Mouse (Mus musculus) lung, postnatal 10 days (tissue): ENCODE measurements around the gene App.

Source experiments
- DNase-seq: peaks from one replicate; pipeline ENCODE4 v3.0.0; 2021

Gene App

DNA sequence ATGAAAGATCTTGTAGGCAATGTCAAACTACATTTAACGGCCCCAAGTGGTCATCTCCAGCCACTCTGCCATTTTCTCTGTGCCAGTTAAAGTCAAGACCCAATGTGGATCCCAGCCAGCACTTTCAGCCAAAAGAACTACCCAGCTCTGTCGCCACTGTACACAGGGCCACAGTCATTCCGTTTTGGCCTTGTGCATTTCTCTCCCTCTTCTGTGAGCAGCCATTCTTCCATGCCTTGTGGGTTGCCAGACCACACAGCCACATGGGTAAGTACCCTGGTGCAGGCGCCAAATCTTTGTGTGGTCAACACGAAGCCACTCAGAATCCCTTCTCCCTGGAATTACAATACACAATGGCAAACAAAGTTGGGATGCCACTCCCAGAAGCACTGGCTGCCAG is 57.7 kb downstream of the App start:
- no peak for DNase-seq

DNA sequence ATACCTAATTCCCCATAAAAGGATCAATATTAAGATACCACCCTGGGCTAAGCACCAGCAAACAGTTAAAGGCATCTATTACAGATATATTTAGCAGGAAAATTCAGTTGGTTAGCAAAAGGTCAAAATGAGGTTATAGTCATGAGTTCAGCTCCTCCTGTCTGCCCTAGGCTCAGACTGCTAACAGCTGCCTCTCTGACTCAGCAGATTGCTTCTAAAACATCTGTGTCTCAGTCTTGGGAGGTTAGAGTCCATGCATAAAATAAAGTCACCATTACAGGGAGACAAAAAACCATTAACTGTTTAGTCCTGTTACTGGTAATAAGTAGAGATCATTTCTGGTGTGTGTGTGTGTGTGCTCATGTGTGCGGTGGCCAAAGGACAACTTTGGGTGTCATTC is 58.8 kb downstream of the App start:
- no peak for DNase-seq

DNA sequence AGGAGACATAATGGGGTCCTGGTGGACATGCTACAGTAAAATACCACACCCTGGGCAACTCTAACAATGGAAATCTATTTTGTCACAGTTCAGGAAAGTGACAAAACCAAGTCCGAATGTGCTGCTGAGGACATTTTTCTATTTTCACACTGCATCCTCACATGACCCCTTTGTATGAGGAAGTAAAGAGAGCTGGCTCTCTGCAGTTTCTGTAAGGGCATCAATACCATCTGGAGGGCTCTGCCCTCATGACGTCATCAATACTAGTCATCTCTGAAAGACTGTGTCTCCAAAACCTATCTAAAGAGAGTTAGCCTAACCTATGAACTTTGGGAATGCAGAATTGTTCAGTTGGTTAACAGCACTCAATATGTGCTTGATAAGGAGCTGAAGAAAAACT is 59.6 kb downstream of the App start:
- DNase-seq, result no peak

DNA sequence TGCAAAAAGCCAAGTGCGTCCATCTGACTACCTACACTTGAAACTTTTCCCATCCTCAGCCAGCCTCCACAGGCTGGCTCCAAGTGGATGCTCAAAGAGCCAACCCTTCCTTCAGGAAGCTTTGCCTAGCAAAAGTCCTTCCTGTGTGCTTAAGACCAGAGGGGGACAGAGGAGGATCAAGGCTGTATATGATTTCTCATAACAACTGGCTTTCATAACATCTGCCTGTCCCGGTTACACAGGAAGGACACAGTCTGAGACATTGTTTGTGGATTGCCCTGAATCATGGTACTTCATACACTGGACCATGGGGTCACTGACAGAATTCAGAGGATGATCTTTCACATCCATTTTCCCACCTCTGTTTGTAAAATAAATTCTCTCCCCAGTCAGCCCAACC is 61.3 kb downstream of the App start:
- no peak for DNase-seq

DNA sequence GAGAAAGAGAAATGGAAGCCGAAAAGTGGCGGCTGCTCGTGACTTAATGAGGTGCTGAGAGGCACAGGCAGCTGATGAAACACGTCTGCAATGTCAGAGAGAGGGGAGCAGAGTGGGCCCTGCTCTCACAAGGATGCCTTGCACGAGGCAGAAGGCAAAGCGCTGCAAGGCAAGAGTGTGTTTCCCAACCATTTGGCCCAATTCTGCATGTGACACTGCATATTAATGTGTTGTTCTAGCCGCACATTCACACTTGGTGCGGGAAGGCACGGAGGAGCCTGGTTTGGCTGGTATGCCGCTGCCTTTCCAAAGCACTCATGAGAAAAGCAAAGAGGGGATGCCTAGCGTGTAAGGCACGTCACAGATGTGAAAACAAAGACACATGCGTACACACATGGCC is 63.1 kb downstream of the App start:
- peak; percentile 52 for DNase-seq

DNA sequence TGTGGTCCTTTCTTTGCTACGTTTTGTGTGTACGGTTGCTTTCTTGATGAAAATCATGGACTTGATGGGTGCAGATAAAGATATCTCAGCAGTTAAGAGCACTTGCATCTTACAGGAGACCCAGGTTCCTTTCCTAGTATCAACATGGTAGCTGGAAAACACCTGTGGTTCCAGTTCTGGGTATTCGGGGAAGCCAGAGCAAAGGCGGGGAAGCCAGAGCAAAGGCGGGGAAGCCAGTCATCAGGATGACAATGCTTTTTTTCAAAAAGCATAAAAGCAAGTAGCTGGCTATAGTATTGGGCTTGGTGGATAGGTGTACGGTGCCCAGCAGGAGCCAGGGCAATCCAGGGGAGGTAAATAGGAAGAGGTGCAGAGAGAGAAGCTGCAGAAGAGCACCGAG is 65.1 kb downstream of the App start:
- DNase-seq, result no peak

DNA sequence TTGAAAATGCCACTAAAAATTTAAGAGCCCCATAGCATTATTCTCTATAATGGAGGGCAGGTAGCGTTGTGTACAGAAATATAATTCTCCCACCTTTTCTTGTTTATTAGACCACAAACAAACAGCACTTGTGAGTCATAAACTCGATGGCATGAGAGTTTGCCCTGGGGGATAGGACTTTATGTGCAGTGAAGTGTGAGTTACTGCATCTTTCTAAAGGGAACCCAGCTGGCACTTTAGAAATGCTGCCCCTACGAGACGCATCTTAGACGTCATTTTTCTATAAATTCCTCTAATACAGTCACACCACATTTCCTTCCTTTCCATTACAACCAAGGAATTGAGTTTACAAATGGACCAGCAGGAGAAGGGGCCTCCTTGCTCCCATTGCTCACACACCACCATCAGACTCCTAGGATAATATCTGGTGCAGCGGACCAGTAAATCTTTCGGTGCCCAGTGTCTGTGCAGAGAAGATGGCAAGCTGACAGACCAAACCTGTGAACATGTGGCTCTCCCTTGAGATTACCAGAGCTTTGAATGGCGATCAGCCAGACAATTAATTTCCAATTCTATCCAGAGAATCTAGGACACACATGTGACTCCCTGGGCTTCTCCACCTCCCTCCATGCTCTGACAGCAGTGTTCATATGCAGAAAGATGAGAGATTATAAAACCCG is 66.8 kb downstream of the App start:
- DNase-seq, result no peak

DNA sequence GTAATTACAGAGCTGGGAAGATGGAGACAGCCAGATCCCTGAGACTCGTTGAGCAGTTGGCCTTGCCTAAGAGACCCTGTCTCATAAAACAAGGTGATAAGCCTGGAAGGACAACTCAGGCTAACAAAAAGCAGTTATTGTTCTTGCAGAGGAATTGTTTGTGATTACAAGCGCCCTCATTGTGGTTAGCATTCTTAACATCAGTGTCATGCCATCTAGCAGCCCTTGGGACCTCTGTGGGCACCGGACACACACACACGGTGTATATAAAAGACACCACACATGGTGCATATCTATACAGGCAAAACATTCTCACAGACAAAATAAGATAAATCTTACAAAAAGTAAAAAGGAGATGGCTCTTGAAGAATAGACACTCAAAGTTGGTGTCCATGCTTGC is 68.0 kb downstream of the App start:
- DNase-seq, result no peak

DNA sequence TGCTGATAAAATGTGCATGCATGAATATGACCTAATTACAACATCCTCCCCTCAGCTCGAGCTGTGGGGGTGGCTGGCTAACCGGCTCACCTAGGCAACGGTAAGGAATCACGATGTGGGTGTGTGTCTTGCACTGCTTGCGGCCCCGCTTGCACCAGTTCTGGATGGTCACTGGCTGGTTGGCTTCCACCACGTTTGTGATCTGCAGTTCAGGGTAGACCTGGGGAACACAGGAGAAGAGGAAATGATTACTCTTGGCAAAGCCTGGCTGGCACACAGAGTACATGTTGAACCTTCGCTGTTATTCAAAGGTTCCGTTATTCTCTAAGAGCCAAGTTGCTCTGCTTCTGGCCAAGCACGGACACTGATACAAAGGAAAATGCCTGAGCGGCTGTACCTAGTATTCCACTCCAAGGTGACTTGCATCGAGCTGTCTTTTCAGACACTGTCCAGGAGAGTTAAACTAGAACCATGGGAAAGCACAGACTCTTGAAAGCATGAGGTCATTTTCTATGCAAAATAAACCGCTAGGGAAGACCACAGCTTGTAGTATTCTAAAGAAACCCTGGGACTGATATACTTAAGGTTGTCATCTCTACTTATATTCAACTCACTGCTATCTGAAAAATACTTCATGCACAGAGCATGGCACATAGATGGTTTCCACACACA is 70.3 kb downstream of the App start:
- DNase-seq, result no peak

DNA sequence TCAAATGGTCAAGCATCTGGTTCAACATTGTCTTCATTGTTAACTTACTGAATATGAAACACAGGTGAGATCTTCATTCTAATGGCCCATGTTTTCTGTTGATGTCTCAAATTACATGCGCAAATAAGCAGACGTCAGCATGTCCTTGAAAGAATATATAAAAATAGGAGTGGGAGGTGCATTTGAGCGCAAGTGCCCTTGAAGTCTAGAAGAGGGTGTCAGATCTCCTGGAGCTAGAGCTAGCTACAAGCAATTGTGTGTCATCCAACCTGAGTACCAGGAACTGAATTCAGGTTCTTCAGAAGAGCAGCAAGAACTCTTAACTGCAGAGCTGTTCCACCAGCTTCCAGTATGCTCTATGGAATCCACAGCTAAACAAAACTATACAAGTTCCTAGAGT is 72.0 kb downstream of the App start:
- DNase-seq, result no peak

DNA sequence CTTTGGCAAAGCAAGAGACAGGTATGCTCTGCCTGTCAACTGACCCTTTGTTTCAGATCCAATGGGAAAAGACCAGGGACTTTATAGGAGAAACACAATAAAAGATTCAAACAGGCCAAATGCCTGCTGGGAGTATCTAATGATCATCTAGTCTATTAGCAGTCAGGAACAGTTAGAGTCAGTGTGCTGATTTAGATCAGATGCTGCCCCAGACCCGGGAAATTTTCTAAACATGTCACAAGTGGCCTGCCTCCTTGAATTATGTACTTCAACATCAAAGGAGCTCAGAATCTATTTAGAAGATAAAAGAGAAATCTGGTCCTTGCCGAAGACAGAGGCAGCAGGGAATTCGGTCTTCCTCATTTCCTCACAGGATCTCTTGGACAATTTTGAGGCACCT is 72.8 kb downstream of the App start:
- no peak for DNase-seq

DNA sequence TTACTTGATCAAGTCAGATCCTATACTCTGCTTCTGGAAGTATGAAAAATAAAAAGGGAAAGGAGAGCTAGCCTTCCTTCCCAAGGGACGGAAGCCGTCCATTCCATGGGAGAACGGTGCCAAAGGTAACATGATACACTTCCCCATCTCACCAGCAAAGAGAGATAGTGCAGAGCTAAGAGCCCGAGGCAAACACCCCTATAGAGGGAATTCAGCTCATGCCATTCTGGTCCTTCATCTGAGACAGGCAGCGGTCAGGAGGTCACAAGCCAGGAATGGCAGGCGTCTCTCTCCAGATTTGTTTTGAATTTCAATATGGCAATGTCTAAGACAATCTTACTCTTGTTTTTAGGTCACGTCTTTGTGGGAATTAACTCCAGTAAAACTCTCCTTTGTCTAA is 74.1 kb downstream of the App start:
- no peak for DNase-seq

DNA sequence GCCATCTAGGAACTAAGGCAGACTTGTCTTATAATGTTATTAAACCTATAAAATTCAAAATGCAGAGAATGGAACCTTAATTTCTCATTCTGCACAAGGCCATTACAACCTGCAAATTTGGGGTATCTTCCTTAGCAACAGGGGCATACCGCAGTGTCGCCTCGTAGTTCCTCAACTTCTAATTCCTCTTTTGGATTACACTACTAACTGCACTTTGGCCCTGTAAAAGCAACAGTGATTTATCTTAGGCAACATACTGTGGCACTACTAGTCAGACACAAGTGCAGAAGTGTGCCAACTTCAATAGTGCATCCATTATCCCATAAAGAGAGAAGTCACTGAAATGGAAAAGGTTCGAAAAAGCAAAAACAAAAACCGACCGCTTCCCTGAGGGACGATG is 74.5 kb downstream of the App start:
- DNase-seq, result no peak

DNA sequence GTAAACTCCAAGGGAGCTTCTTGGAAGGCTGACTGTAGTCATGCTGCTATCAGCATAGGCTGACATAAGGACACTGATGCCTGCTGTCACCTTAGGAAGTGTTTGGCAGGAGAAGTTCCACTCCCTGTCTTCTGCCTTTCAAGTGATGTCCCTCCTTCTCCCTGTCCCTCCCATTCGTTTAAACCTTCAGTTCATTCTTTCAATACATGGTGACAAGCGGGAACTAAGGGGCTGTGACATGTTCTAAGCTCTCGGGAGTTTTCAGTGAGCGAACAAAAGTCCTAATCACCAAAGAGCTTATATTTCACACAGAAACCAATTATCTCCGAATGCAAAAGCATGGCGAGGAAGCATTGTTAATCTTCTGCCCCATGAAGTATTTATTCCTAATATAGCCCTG is 77.2 kb downstream of the App start:
- no peak for DNase-seq

DNA sequence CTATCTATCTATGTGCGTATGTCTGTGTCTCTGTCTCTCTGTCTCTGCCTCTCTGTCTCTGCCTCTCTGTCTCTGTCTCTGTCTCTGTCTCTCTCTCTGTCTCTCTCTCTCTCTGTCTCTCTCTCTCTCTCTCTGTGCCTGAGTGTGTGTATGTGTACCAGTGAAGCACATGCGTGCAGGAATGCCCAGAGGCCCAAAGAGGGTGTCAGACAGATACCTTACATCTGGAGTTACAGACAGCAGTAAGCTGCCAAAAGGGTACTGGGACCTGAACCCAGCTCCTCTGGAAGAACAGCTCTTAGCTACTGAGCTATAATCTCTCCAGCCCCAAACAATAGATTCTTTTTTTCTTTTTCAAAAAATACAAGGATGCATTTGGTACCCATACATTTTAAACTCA is 77.6 kb downstream of the App start:
- DNase-seq, result no peak

DNA sequence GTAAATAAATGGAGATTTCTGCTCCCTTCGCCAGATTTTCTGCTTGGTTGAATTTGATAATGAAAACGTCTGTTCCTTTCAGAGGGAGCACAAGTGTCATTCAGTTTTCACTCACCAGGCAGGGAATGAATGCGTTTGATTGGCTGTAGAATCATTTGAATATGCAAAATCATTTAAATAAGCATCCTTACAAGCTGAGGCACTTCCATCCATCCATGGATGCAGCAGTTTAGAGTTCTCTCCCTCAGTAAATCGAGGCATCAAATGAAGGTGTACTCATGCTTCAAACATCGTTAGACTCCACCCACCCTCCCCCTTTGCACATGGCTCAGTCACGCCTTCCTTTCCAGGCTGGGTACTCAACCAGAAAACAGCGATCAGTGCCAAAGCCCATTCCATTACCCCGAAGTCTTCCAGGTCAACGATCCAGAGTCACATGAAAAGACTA is 80.9 kb downstream of the App start:
- DNase-seq, result peak; percentile 14

DNA sequence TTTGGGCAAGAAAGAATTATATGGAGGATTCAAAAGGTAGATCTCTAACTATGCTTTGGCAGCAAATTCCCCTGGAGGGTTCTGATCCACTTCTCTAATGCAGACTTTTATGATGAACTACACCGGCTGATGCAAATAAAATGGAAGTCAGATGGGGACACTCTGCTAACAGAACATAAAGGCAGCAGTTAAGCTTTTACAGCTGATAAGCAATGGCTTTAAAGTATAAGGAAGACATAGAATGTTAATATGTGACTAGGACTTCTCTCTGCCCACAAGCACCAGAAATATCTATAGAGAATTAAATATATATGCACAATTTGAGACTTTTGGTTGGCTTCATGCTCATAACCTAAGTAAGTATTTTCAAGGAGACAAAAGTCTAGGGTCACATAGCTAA is 81.4 kb downstream of the App start:
- no peak for DNase-seq

DNA sequence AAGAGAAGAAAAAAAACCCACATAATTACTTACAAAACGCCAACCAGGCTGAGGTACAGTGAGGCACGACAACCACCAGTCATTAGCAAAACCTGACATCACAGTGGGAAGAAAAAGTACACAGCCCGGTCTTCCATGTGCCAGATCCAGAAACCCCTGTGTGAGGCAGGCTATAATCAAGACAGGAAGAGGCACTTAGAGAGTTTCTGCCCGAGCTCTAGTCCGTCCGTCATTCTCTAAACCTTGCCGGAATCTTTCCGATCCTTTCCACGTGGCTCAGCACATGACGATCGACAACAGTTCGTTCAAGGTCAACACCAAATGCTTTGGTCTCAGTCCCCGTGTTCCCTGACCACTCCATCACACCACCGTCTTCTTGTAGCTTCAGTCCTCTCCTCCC is 82.6 kb downstream of the App start:
- DNase-seq, result no peak

DNA sequence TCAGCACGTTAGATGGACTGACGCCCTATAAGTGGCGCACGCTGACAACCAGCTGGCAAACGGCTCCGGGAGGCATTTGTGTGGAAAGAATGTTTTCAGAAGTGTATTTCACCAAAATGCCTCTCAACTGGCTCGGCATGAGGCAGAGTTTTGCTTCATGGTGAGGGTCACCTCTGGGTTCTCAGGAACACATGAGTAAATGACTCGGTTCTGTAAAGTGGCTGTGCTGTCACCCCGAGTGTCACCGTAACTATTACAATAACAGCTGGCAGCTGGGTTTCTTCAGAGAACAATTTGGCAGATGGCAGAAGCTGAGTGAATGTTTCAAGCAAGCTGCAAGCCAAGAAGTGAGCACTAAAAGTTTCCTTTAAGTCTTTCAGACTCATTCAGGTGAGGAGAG is 85.4 kb downstream of the App start:
- no peak for DNase-seq

DNA sequence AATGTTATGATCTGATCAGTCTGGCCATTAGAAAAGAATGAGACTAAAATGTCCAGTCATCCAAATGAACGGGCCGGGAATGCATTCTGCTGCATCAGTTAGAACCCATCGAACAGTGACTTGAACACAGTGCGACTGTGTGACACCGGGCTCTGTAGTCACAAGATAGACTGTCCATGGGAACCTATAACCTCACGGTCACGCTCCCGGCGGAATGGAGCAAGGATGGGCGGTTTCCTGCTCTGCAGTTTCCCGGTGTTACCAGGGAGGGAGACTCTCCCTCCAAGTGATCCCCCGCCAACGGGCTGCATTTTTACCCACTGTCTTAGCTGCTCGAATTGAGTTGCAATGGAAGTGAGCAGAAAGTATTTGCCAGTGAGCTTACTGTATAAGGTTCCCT is 87.3 kb downstream of the App start:
- DNase-seq, result no peak

DNA sequence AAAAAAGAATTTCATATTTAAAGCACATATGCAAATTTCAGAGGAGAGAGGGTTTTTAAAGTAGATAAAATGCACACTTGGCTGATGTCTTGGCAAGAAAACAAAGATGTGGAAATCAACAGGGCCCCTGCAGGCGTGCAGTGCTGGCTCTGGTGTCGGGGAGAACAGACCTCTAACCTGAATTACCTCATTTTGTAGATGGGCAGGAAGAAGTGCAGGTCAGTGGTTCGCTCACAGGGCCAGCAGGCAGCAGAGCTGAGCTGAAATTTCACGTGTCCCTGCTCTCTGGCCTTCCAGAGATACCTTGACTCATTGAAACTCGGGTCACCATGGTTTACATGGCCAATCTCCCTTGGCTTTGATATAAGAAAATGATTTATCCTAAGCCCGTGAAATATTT is 87.7 kb downstream of the App start:
- peak; percentile 13 for DNase-seq

DNA sequence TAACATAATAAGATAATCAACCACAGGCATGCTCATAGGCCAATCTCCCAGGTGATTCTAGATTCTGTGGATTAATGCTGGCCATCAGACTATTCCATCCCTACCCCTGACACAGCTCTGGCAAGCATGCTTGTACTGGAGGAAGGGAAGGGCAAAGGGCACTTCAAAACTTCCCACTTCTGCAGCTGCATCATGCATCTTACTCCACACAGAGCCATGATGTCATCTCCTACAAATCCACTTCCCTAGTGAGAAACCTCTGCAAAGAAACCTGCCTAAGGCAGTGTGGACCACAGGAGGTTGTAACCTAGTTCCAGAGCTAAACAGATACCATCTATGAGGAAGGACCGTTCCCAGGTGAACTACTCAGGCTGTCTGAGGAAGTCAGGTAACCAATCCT is 89.4 kb downstream of the App start:
- DNase-seq, result no peak

DNA sequence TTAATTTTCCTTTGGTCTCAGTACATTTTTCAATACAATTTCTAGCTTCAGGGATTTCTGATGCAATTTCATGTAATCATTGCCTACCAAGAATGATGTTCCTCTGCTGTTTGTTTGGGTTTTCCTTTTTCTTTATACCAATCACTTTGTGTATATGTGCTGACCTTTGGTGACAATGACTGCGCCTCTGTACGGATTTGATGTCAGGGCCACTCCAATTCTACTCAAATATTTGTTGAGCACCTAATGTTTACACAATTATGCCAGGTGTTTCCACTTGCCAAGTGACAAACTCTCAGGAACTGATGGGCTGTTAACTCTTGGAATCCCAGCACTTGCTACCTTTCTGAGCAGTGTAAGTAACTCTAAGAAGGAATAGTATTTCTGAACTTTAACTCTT is 98.2 kb downstream of the App start:
- DNase-seq, result no peak

DNA sequence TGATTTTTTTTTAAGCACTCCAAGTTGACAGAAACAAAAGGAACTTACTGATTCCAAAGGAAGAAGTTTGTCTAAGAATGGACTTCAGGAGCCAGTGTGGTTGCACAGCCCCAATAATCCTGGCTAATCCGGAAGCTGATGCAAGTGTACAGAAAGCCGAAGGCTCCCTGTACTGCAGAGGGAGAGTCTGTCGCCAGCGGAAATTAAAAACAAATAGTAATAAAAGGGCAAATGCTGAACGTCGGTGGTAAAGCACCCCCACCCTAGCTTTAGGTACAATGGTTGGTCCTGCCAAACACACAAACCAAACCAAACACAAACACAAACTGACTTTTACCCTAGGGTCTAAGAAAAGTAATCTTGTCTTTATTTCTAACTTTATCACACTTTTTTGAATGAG is 98.7 kb downstream of the App start:
- no peak for DNase-seq

DNA sequence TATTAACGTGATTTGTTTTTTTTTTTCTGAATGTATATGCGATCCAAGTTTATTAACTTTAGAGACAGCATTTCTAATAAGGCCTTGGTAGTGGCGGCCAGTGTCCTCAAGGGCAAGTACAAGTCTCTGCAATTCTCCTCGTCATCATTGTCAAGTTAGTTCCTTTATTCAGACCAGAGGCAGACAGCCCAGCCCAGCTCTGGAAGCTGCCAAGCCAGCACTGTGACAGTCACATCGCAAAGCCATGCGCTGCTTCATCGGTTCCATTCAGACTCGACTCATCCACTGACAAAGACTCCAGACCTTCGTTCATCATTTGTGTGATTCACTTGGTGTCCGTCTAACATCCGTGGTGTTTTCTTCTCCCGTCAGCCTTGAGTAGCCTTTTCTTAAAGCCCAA is 100.9 kb downstream of the App start:
- no peak for DNase-seq
